Mouse (Mus musculus) bone marrow, adult 2 months (tissue): ENCODE results near the gene Ccdc71l. TPM values are rescaled to one million over a fixed set of nuclear protein-coding genes. Genes with fewer than 3 reads are reported as not detected.

ENCODE experiments used
- H3K27ac ChIP-seq: fragments of 200-500 bp; 2 replicates; pipeline ENCODE4 v1.5.1; 2012; ENCODE audit warnings: low read depth, mild to moderate bottlenecking, control low read depth, inconsistent platforms, low read length; ENCODE audit not compliant: control insufficient read depth, poor library complexity, insufficient read depth
- H3K4me1 ChIP-seq: fragments of 200-500 bp; 2 replicates; pipeline ENCODE4 v1.6.1; 2011; ENCODE audit warnings: low read length; ENCODE audit not compliant: control insufficient read depth, insufficient read depth
- H3K4me3 ChIP-seq: fragments of 200-500 bp; replicated peaks from 2 replicates; pipeline ENCODE3; 2011; ENCODE audit warnings: mild to moderate bottlenecking, low read depth, low read length, control low read depth; ENCODE audit not compliant: control insufficient read depth
- CTCF ChIP-seq: fragments of 200-500 bp; IDR thresholded peaks from 2 replicates; pipeline ENCODE4 v1.5.1; 2011; ENCODE audit warnings: low read length, control low read depth; ENCODE audit not compliant: control insufficient read depth, insufficient read depth
- POLR2A ChIP-seq: fragments of 200-500 bp; IDR thresholded peaks from 2 replicates; pipeline ENCODE4 v1.6.1; 2011; ENCODE audit warnings: low read depth, mild to moderate bottlenecking, control low read depth, low read length, borderline replicate concordance; ENCODE audit not compliant: control insufficient read depth
- WGBS: fragments of 180-500 bp; shearing (Covaris S2); methylation state at CpG from one replicate; pipeline ENCODE4 v1.1.7; 2018; 5-methylcytosine and 5-hydroxymethylcytosine counted together
- polyA plus RNA-seq: library from polyadenylated mRNA; stranded (reverse); fragments of >200 nt; gene quantifications from 2 replicates; pipeline ENCODE4 v1.2.4, GENCODE M21; 2011; ENCODE audit warnings: low replicate concordance; ENCODE audit not compliant: missing spikeins, insufficient read depth, insufficient read length

Ccdc71l gene
- polyA plus RNA-seq = 10.7 and 16.6 TPM in 2 replicates

GRCm38 (mm10) chr12:32378528-32379295 lies at the start of gene Ccdc71l:
TSS of gene Ccdc71l (plus strand) at chr12:32378704.
- 1% methylated on average over 75 of the region's 78 CpGs for WGBS
- no peak for TF ChIP-seq CTCF
- peak; percentile 47; the same call in 1 of the 2 replicates for TF ChIP-seq POLR2A
- H3K4me1 ChIP-seq = no peaks in the 10 kb centered on the region; the same call in 1 of the 2 replicates

GRCm38 (mm10) chr12:32339078-32339477 lies 39.4 kb upstream of the Ccdc71l start:
- TF ChIP-seq POLR2A (no peak), CTCF (no peak)
- 72% methylated on average over 1 of the region's 1 CpGs for WGBS
- H3K27ac ChIP-seq = no peak overlapping the region
- H3K4me3 ChIP-seq = no peak overlapping the region
- H3K4me1 ChIP-seq = no peaks in the 10 kb centered on the region; the same call in 1 of the 2 replicates

More at GRCm38 (mm10) chr12:32378528-32379295, at the start of gene Ccdc71l:
- Histone ChIP-seq H3K27ac (peak within 1 kb of the TSS; percentile 99), H3K4me3 (peak within 1 kb of the TSS; percentile 90)

GRCm38 (mm10) chr12:32343487-32343886 lies 35.0 kb upstream of the Ccdc71l start:
- 88% methylated on average over 1 of the region's 1 CpGs for WGBS

GRCm38 (mm10) chr12:32346121-32346520 lies 32.4 kb upstream of the Ccdc71l start:
- H3K4me3 ChIP-seq = no peak overlapping the region
- TF ChIP-seq POLR2A (no peak), CTCF (no peak)
- 95% methylated on average over 4 of the region's 4 CpGs for WGBS
- H3K27ac ChIP-seq = no peak overlapping the region
- no peaks in the 10 kb centered on the region for H3K4me1 ChIP-seq

More at GRCm38 (mm10) chr12:32343487-32343886, 35.0 kb upstream of the Ccdc71l start:
- no peaks in the 10 kb centered on the region; the same call in 1 of the 2 replicates for H3K4me1 ChIP-seq
- TF ChIP-seq POLR2A = no peak
- TF ChIP-seq CTCF = no peak
- H3K4me3 ChIP-seq = no peak overlapping the region
- no peak overlapping the region for H3K27ac ChIP-seq

- 80% methylated on average over 3 of the region's 3 CpGs for WGBS
- H3K27ac ChIP-seq = no peak overlapping the region
- H3K4me1 ChIP-seq = no peaks in the 10 kb centered on the region
- H3K4me3 ChIP-seq = no peak overlapping the region
- TF ChIP-seq POLR2A (no peak), CTCF (no peak)
Observed at GRCm38 (mm10) chr12:32348493-32348892, 30.0 kb upstream of the Ccdc71l start.

- Histone ChIP-seq H3K4me1 (no peaks in the 10 kb centered on the region), H3K4me3 (no peak overlapping the region), H3K27ac (no peak overlapping the region)
- WGBS = 67% methylated on average over 1 of the region's 1 CpGs
- TF ChIP-seq CTCF = no peak
- no peak for TF ChIP-seq POLR2A
Observed at GRCm38 (mm10) chr12:32351874-32352273, 26.6 kb upstream of the Ccdc71l start.

GRCm38 (mm10) chr12:32379296-32379725 lies 807 bp downstream of the Ccdc71l start:
- peak overlapping the region; percentile 99 for H3K27ac ChIP-seq
- H3K4me1 ChIP-seq = no peaks in the 10 kb centered on the region; the same call in 1 of the 2 replicates
- WGBS = under 1% methylated on average over 67 of the region's 67 CpGs
- H3K4me3 ChIP-seq = peak overlapping the region; percentile 90
- TF ChIP-seq POLR2A (peak; percentile 54; the same call in 1 of the 2 replicates), CTCF (peak; percentile 77)

GRCm38 (mm10) chr12:32379731-32380130 lies 1.2 kb downstream of the Ccdc71l start:
- WGBS = under 1% methylated on average over 28 of the region's 28 CpGs
- peak overlapping the region; percentile 99 for H3K27ac ChIP-seq
- TF ChIP-seq POLR2A (no peak), CTCF (no peak)
- H3K4me3 ChIP-seq = peak overlapping the region; percentile 90
- no peaks in the 10 kb centered on the region; the same call in 1 of the 2 replicates for H3K4me1 ChIP-seq

- Histone ChIP-seq H3K4me3 (peak overlapping the region; percentile 49), H3K27ac (no peak overlapping the region), H3K4me1 (no peaks in the 10 kb centered on the region; the same call in 1 of the 2 replicates)
- WGBS = 60% methylated on average over 3 of the region's 3 CpGs
- TF ChIP-seq CTCF (no peak), POLR2A (no peak)
Observed at GRCm38 (mm10) chr12:32380457-32380856, 2.0 kb downstream of the Ccdc71l start.
